Mouse (Mus musculus): Measurements from ENCODE around the gene Nav1.

Gene Nav1

DNA sequence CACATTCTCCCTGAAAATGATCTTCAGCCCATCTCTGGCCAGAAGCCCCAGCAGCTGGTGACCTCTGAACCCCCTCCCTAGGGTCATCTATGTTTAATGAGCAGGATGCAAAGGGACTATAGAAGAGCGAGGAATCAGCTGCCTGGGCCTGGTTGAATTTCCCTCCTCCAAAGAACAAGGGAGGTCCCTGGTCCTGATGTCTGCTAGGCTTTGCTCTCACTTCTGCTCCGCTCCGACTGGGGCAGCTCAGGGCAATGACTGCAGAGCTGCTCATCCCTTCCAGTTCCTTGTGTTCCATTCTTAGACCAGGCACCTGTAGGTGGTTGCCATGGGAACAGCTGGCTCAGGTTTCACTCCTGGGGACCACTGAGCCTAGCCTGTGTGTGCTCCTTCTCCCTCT, 56.2 kb downstream of the Nav1 start:
- no peak for DNase-seq (ENCODE audit: low spot score in 2 of 2)

DNA sequence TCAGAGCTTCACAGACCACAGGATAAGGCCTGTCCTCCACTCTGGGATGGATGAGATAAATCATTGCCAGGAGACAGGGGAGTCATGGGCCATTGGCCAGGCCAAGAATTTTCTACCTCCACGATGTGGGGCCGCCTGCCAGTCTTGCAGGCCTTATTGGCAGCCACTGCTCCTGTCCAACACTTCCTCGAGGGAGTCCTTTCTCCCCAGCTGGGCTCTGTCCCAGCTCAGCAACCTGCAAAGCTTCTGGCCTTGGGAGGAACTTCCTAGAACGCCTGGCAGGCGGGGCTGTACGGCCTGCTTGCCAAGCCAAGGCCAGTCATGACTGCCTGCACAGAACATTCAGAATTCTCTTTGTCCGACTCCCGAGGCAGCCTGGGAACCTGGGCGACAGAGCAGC, 58.3 kb downstream of the Nav1 start:
- no peak for DNase-seq (ENCODE audit: low spot score in 2 of 2)

DNA sequence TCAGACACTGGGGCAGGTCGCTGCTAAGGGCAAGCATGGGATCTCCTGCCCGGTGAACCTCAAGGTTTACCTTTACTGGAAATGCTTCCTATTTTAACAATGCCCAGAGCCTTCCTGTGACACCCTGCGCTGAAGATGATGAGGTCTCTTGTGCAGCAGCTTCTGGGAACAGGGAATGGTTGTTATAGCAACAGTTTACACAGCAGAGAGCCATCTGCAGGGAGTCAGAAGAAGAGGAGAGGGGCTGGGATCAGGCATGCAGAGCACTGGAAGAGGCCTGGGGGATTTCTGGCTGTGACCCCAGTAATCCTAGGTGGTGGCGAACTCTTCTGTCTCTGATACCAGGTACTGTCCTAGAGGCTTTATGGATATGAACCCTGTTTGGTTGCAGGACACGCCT, 61.0 kb downstream of the Nav1 start:
- no peak for DNase-seq (ENCODE audit: low spot score in 2 of 2)

DNA sequence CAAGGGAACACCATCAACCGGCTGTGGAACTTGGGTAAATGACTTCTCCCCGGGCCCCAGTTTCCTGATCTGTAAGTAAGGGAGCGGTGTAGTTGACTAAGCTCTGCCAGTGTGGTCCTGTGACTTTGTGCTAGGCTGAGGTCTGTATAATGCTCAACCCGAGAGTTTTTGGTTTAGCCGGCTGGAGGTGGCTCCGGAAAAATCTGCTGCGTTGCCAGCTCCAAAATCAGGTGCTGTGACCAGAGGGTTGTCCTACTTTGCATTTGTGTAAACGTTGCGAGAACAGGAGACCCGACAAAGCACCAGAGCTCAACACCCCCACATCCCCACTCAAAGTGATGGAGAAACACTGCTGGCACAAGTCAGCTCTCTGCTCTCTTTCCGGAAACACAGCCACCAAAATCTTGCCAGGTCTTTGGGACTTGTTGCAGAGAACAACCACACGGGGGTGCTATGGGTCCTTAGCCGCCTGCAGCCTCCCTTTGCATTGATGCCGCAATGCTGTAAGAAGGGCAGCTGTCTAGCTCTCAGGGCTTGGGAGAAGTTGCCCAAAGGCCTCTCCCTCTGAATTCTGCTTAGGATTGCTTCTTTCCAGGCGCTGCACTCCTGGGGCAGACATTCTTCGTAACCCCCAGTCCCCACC, 62.5 kb downstream of the Nav1 start:
- DNase-seq (ENCODE audit: low spot score in 2 of 2): peak; percentile 18 to 35

DNA sequence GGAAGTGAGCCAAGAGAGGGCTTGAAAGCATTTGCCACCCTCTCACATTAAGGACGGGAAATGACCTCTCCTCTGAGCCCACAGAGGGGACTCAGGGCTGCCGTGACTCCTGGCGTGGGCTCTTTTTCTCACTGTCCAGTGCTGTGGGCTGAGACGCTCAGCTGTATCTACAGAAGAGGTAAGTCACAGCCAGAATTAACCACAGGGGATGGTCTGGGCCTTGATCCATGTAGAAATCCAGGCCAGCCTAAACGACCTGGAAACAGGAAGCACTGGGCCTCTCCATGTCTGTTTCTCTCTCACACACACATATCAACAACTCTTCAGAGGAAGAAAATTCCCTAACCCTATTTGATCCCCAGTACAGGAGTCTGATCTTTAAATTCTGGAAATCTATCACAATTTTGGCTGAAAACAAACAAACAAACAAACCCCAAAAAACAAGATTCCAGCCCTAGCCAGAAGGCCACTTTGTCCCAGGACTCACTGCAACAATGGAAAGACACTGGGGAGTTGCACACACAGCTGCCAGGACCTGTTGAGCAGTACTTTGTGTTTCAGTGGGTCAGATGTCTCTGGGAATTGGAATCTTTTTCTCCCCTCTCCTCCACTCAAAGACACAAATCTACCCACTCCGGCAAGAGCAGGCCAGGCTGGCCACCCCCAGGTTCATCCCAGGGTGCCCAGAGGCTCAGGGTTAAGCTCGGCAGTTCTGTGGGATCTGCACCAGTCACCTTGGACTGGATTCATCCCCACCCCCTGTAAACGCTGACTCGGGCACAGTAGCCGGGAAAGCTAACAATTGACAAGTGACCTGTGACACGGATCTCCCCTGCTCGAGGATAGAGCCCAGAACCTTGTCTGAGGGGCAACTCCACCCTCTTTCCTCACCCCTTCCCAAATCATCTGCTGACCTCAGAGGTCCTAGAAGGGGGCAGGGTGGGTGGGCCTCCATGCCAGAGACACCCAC, 64.0 kb downstream of the Nav1 start:
- no peak for DNase-seq (ENCODE audit: low spot score in 2 of 2)

DNA sequence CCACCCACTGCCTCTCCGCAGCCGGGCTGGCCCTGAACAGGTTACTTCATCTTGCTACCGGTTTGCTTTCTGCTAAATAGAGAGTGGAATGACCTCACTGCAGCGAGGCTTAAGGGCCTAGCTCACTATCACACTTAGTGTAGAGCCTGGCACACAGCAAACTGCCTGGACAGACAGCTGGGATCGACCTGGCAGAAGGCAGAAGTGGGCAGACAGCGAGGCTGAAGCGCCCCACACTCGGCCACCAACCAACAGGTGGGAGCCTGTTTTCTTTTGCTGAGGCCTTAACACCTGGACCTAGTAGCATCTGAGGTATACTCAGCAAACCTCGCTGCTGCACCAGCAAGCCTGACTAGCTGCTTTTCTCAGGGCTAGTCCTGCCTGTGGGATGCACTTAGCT, 65.0 kb downstream of the Nav1 start:
- DNase-seq (ENCODE audit: low spot score in 2 of 2): no peak

DNA sequence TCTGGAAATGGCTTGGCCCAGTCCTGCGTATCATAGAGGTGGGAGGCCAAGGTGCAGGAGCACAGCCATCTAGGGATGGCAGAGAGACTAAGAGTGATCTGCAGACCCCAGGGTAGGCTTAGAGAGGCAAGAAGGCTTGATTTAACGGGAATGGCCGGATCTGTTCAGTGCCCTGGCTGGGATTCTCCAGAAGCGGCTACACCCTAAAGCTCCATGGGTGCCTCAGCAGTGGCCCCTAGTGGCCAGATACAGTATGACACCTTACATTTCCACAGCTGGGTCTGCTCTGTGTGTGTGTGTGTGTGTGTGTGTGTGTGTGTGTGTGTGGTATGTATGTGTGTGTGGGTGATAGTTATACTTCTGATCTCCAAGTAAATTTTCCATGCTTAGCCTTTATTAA, 66.8 kb downstream of the Nav1 start:
- peak; percentile 40 to 64 for DNase-seq (ENCODE audit: low spot score in 2 of 2)

DNA sequence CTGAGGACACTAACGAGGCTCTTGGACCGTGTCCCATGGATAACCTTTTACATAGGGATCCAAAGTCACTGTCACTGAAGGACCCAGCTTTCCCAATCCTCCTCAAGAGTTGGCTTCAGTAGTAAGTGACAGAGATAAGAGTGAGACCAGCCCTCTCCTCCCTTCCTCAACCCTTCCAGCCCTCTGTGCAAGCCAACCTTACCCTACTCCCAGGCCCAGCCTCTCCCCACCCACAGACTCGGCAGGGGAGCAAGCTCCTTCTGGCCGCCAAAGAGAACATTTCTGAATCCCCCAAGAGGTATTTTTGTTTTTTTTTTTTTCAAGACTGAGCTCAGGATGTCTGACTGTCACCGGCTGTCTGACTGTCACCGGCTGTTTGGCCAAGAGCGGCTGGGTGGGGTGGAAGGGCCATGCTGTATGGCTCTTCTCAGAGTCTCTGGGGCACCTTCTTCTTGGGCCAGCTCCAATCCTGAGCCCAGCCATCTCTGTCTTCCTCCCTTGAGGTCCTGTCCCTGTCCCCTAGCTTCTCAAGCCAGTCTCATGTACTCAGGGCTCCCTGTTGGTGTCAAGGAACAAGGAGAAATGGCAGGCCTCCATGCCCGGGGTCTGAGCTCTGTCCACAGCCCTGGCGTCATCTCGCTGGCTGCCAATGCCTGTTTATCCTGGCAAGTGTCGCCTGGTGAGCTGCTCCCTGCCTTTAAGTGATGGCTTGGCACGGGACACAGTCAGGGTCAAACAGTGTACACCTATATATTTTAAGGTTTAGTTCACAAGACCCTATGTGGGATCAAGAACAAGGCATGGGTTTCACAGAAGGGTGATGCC, 68.4 kb downstream of the Nav1 start:
- DNase-seq (ENCODE audit: low spot score in 2 of 2): no peak

DNA sequence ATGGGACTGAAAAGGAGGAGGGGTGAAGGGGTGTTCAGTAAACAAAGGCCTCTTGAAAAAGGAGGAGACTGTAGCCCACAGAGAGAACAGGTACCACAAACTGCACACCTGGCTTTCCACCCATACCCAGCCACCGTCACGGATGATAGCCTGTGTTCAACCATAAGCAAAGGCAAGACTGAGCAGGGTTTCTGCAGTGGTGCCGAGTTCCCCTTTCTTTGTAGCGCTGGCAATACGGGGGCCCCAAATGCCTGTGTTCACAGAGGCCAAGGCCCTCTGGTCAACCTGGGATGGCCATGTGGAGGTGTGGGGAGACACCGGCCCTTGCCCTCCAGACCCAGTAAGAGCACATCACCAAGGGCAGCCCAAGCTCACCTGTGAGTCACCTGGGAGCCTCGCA, 70.3 kb downstream of the Nav1 start:
- no peak for DNase-seq (ENCODE audit: low spot score in 2 of 2)

DNA sequence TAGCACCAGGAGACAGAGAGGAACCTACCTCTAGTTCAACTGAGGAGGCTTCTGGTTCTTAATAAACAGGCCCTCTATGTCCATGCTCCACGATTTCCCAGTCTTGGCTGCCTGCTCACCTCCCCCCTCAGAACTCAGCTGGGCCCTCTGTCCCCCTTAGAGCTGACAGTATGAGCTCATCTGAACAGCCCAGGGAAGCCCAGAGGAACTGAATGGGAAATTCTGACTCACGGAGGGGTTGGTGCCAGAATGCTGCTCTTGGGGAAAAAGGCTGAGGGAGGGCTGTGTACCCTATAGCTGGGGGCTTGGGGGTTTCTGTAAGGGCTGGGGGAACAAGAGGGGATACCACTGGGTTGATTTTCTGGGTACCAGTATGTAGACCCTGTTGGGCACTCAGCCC, 70.8 kb downstream of the Nav1 start:
- no peak for DNase-seq (ENCODE audit: low spot score in 2 of 2)

DNA sequence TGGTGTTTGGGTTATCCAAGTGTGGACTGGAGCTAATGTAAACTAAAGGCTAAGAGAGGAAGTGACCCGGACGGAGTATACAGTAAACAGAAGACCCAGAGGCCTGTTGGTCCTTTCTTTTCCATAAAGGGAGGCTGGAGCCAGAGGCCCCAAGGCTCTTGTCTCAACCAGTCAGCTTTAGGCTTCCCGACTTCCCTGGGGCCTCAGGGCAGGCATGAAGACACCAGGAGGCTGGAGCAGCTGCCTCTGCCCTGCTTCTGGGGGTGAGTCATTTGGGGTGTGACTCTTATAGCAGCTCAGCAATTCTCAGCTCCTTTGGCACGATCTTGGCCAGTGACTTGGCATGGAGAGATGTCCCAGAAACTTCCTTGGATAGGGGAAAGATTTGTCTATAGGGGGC, 71.8 kb downstream of the Nav1 start:
- no peak for DNase-seq (ENCODE audit: low spot score in 2 of 2)

DNA sequence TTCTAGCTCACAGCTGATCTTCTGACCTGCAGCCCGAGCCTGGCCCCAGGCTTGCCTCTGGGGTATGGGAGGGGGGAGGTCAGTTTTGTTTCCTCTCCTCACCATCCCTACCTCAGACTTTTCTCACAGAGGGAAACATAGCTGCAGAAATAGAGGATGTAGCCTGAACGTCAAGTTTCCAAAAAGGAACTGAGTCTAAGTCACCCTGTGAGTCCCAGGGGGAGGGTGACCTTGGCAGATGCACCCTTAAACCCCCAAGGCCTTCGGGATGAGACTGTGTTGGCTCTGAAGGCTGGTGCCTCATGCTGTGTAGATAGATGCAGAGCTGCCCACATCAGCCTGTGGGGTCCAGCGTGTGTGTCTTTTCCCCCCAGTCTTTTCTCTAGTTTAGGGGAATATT, 72.3 kb downstream of the Nav1 start:
- no peak for DNase-seq (ENCODE audit: low spot score in 2 of 2)

DNA sequence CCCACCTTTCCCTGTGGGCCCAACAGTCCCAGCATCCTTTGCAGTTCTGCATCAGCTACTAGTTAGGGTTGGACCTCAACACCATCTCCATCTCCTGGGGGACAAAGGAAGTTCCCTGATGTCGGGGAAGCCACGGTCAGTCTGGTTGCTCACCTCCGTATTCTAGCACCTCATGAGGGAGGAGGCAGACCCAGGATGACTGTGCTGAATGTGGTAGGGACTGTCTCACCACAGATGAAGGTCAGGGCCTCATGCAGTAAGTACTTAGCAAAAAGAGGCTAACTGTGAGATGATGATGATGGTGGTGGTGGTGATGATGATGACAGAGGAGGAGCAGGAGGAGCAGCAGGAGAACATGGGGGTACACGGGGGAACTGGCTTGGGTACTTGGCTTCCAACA, 73.0 kb downstream of the Nav1 start:
- DNase-seq (ENCODE audit: low spot score in 2 of 2): no peak

DNA sequence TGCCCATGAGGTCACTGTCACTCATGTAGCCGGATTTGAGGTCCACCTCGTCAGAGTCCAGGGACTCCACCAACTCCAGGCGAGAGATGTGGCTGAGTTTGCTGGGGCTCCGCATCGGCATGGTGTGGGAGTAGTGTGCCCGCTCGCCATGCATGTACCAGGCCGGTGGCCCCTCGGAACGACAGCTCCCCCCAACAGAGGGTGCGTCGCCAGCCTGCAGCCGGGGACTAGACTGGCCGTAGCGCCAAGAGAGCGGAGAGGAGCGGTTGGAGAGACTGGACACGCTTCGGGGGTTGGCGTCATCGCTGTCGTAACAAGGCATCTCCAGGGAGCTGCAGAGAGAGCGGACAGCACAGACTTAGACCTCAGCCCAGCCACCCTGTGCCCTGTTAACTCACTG, 74.7 kb downstream of the Nav1 start:
- no peak for DNase-seq (ENCODE audit: low spot score in 2 of 2)

DNA sequence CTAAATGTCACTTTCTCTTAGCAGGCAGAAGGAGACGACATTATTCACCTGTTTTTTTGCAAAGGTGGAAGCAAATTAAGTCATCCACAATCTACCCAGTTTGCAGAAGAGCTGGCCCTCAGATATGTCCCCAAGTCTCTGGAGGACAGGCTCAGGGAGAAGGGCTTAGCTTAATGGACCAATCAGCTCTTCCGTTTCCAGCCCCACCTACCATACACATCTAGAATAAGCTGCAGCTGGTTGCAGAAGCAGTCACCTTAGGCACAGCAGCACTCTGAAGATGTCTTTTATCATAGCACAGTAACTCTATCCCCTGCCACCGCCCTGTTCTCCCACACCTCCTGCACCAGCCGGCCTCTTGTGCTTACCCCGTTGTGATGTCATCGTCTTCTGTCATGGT, 75.1 kb downstream of the Nav1 start:
- DNase-seq (ENCODE audit: low spot score in 2 of 2): no peak

DNA sequence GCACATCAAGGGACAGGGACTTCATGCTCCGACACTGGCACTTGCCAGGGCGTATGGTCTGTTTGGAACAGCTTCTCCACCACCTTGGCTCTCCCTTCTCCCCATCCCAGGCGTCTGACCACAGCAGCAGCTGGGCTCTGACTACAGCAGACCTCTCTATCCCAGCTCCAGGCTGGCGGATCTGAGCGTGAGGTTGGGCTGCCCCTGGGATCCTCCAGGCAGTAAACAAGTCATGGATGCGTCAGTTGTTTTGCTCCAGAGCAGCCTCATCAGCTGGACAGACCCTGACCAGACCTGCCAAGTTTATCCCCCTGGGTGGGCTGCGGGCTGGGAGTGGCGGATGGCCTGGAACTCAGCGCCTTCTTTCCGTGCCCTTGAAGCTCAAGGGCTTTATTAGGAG, 76.0 kb downstream of the Nav1 start:
- no peak for DNase-seq (ENCODE audit: low spot score in 2 of 2)

DNA sequence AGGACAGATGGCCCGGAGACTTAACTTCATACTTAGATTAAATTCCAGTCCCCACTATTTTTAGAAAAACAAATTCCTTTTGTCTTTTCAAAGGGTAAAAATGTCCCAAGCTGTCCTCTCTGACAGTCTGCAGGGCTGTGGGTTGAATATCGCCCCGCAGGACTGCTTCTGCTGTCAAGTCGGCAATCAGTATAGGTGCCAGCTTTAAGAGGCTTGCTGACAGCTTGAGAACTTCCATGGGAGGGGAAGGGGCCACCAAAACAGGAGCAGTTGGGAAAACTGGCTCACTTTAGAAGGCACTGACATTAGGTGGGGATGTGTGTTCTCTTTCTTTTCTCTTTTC, 82.6 kb downstream of the Nav1 start:
- DNase-seq (ENCODE audit: low spot score in 2 of 2): no peak

DNA sequence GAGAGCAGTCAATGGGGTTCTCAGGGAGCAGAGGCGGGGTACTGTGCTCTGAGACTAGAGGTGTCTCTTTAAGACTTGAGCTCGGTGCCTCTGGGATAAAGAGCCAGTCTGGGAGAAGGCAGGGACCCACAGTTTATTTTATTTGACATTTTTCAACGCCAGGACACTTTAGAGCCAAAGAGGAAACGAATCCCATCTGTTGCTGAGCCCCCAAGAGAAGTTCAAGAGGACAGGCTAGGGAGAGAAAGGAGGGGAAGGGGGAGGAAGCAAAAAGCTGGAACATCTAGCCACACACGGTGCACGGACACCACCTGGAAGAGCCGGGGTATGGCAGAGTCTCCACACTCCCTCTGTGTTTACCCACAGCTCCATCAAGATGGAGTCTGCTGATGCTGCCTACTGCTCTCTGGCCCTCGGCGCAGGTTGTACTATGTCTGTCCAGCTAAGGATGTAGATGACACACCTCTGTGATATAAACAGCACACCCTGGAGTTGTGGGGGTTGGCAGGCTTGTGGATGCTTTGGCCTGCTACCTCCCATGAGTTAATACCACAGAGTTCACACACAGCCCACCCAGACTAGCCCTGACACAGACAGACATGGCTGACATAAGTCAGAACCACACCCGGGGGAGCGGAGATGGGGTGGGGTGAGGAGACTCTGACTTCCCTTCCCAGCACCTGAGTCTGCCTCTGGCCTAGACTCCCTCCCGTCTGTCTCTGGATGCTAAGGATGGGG, 83.1 kb downstream of the Nav1 start:
- DNase-seq (ENCODE audit: low spot score in 2 of 2): no peak

DNA sequence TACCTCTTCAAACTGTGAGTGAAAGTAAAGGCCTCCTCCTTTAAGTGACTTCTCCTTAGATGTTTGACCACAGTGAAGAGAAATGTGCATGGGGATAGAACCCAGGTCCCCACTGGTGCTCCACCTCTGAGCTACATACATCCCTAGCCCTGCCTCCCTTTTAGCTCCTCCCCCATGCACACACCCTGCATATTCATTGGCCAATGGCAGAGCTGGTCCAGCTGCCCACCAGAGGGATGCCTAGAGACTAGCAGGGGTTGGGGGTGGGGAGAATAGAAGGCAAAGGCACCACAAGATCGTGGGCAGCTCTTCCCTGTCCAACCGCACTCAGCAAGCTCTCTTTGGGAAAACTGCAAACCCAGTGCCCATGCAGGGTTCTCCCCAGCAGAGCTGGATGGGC, 83.8 kb downstream of the Nav1 start:
- DNase-seq (ENCODE audit: low spot score in 2 of 2): no peak

DNA sequence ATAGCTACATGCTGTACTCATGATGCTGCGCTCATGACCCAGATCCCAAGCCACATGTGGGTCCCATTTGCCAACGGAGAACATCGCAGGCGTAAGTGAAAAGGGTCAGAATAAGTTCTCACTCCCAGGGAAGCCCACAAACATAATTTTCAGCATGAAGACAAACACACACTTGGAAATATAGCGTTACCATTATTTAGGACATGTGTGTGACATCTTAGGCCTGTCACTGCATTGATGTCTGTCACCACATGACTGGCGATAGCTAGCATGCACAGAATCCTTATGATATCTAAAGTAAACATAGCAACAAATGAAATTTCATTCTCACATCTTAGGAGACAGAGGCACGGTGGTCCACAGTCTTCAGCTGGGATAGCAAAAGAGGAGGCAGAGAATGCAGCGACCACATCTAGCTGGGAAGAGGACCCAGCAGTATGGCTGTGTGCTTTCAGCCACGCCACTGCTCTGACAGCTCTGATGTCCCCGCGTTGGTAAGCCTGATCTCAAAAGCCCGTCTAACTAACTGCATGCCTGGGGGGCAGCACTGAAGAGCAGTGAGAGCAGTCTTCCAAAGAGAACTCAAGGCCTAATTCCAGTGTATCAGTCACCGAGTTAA, 86.4 kb downstream of the Nav1 start:
- no peak for DNase-seq (ENCODE audit: low spot score in 2 of 2)

DNA sequence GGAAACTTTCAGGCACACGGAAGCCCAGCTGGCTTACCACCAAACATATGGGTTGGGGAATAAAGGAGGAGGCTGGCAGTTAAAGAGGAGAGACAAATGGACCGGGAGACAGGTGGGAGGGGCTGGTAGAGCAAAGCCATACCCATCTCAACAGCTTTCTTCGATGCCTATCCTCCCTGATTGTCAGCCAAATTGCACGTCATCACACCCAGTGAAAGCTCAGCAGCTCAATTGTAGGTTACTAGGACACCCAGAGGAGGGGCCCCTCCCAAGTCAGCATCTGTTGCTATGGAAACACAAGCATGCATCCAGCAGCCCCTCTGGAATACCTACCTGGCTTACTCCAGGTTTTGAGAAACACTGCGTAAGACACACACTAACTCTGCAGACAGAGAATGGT, 88.4 kb downstream of the Nav1 start:
- no peak for DNase-seq (ENCODE audit: low spot score in 2 of 2)

DNA sequence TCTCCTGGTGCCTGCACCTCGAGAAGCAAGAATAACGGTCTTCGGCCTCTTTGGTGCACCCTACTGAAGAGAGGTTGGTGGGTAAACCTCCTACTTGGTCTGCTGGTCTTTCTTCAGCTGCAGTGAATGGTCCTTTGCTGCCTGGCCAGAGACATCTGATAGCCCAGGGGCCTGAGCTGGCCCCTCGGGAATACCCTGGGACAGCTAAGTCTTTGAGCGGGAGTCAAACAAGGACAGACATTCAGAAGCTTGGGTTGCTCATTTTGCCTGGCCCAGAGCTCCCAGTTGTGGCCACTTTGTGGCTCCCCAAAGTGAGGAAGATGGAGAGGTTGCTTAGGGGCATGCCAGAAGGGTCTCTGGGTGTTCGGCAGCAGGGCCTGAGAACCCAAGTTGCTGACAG, 89.6 kb downstream of the Nav1 start:
- DNase-seq (ENCODE audit: low spot score in 2 of 2): no peak
